Mouse (Mus musculus) intestine, postnatal 0 days (tissue): ENCODE measurements at regions not wholly inside any gene's neighbourhood (a gene's known extent, or its start where the extent isn't known, plus 50 kb on each side); places are given as distances from the start of the nearest gene placed in this dataset.
A peak's percentile ranks its signal among the peaks of the same experiment; 100 is the strongest.
"Not testable (repeated sequence)": the region's sequence is repeated elsewhere in the genome, so short reads cannot be mapped to it uniquely, and the experiment has no call there.

Source experiments
- ATAC-seq: fragments of 200-750 bp; cut with Nextera tagmentation; 2 replicates; pipeline ENCODE4 v1.8.0; 2017; ENCODE audit warnings: mild to moderate bottlenecking, moderate TSS enrichment, moderate library complexity
- H3K27ac ChIP-seq: fragments of 300-500 bp; sonication (generic); 2 replicates; pipeline ENCODE4 v1.5.1; 2014; ENCODE audit warnings: mild to moderate bottlenecking, low read depth, low read length, moderate library complexity
- H3K27me3 ChIP-seq: fragments of 300-500 bp; sonication (generic); replicated peaks from 2 replicates; pipeline ENCODE4 v1.6.1; 2014; ENCODE audit warnings: low read length, mixed read lengths; ENCODE audit not compliant: control insufficient read depth, insufficient read depth
- H3K36me3 ChIP-seq: fragments of 300-500 bp; sonication (generic); 2 replicates; pipeline ENCODE4 v1.6.1; 2014; ENCODE audit warnings: mild to moderate bottlenecking, moderate library complexity; ENCODE audit not compliant: control insufficient read depth, insufficient read depth
- H3K4me1 ChIP-seq: fragments of 300-500 bp; sonication (generic); replicated peaks from 2 replicates; pipeline ENCODE4 v1.6.1; 2014; ENCODE audit warnings: antibody characterized with exemption, low read length, mixed read lengths; ENCODE audit not compliant: control insufficient read depth, insufficient read depth
- H3K4me2 ChIP-seq: fragments of 300-500 bp; sonication (generic); replicated peaks from 2 replicates; pipeline ENCODE4 v1.6.1; 2014; ENCODE audit warnings: low read depth, mild to moderate bottlenecking, moderate library complexity
- H3K4me3 ChIP-seq: fragments of 300-500 bp; sonication (generic); 2 replicates; pipeline ENCODE4 v1.5.1; 2014; ENCODE audit warnings: low read depth, low read length
- H3K9ac ChIP-seq: fragments of 300-500 bp; sonication (generic); 2 replicates; pipeline ENCODE4 v1.6.1; 2014; ENCODE audit warnings: mild to moderate bottlenecking, low read depth, low read length
- H3K9me3 ChIP-seq: fragments of 300-500 bp; sonication (generic); 2 replicates; pipeline ENCODE4 v1.6.1; 2016; ENCODE audit warnings: mixed run types; ENCODE audit not compliant: control insufficient read depth
- CTCF ChIP-seq: sonication (generic); IDR thresholded peaks from 2 replicates; pipeline ENCODE4 v1.5.1; 2016; ENCODE audit warnings: low read depth, mild to moderate bottlenecking, control low read depth, antibody characterized with exemption, moderate library complexity
- WGBS: fragments of 180-500 bp; shearing (Covaris S2); extraction: QIAGEN DNeasy Blood & Tissue Kit; methylation state at CpG from one replicate; pipeline ENCODE4 v1.1.7; 2014; 5-methylcytosine and 5-hydroxymethylcytosine counted together

GRCm38 (mm10) chr6:50822236-50823151, 168.3 kb upstream of the Npvf start:
- H3K9ac ChIP-seq: no peak overlapping the region
- no peaks in the 10 kb centered on the region for H3K27me3 ChIP-seq
- no peak overlapping the region for H3K4me2 ChIP-seq
- H3K4me1 ChIP-seq: no peaks in the 10 kb centered on the region
- no peaks in the 10 kb centered on the region for H3K36me3 ChIP-seq
- no peak for ATAC-seq
- 64% methylated on average over 18 of the region's 18 CpGs for WGBS
- TF ChIP-seq CTCF: no peak
- H3K27ac ChIP-seq: no peak overlapping the region
- H3K4me3 ChIP-seq: no peak overlapping the region
- H3K9me3 ChIP-seq: no peaks in the 10 kb centered on the region

- Histone ChIP-seq H3K4me1 (no peaks in the 10 kb centered on the region), H3K27me3 (no peaks in the 10 kb centered on the region), H3K9me3 (no peaks in the 10 kb centered on the region), H3K4me2 (no peak overlapping the region), H3K9ac (no peak overlapping the region), H3K27ac (no peak overlapping the region), H3K4me3 (no peak overlapping the region), H3K36me3 (no peaks in the 10 kb centered on the region)
- no peak for ATAC-seq
- WGBS: 38% methylated on average over 18 of the region's 18 CpGs
- no peak for TF ChIP-seq CTCF
Measured at GRCm38 (mm10) chr6:50823220-50823910, 169.1 kb upstream of the Npvf start.

- no peak overlapping the region for H3K4me3 ChIP-seq
- H3K4me2 ChIP-seq: no peak overlapping the region
- TF ChIP-seq CTCF: no peak
- ATAC-seq: no peak
- no peaks in the 10 kb centered on the region for H3K9me3 ChIP-seq
- no peak overlapping the region for H3K27ac ChIP-seq
- H3K36me3 ChIP-seq: no peaks in the 10 kb centered on the region
- no peaks in the 10 kb centered on the region for H3K4me1 ChIP-seq
- WGBS: 67% methylated on average over 4 of the region's 4 CpGs
- no peak overlapping the region for H3K9ac ChIP-seq
- no peaks in the 10 kb centered on the region for H3K27me3 ChIP-seq
Measured at GRCm38 (mm10) chr6:50824466-50824865, 170.2 kb upstream of the Npvf start.

GRCm38 (mm10) chr6:50831725-50832124, 177.5 kb upstream of the Npvf start:
- TF ChIP-seq CTCF: peak; percentile 29; the same call in 1 of the 2 replicates
- Histone ChIP-seq H3K4me1 (no peaks in the 10 kb centered on the region), H3K36me3 (no peaks in the 10 kb centered on the region), H3K9me3 (no peaks in the 10 kb centered on the region), H3K27me3 (no peaks in the 10 kb centered on the region), H3K4me3 (no peak overlapping the region), H3K9ac (no peak overlapping the region), H3K4me2 (no peak overlapping the region), H3K27ac (no peak overlapping the region)
- 62% methylated on average over 5 of the region's 5 CpGs for WGBS
- no peak for ATAC-seq

GRCm38 (mm10) chr6:50835997-50836625, 181.9 kb upstream of the Npvf start:
- TF ChIP-seq CTCF: no peak
- Histone ChIP-seq H3K4me2 (no peak overlapping the region), H3K9me3 (no peaks in the 10 kb centered on the region), H3K9ac (no peak overlapping the region), H3K27me3 (no peaks in the 10 kb centered on the region), H3K27ac (no peak overlapping the region), H3K36me3 (no peaks in the 10 kb centered on the region), H3K4me3 (no peak overlapping the region), H3K4me1 (no peaks in the 10 kb centered on the region)
- 88% methylated on average over 6 of the region's 6 CpGs for WGBS
- ATAC-seq: no peak

GRCm38 (mm10) chr6:50840826-50841225, 186.6 kb upstream of the Npvf start:
- Histone ChIP-seq H3K4me1 (no peaks in the 10 kb centered on the region), H3K9me3 (no peaks in the 10 kb centered on the region), H3K27ac (no peak overlapping the region), H3K27me3 (no peaks in the 10 kb centered on the region), H3K36me3 (no peaks in the 10 kb centered on the region), H3K4me2 (no peak overlapping the region), H3K4me3 (no peak overlapping the region), H3K9ac (no peak overlapping the region)
- WGBS: 68% methylated on average over 9 of the region's 9 CpGs
- ATAC-seq: no peak
- TF ChIP-seq CTCF: no peak

GRCm38 (mm10) chr6:50845246-50845645, 191.0 kb upstream of the Npvf start:
- not testable (repeated sequence) for H3K27ac ChIP-seq, H3K4me2 ChIP-seq, H3K9me3 ChIP-seq, H3K36me3 ChIP-seq, H3K27me3 ChIP-seq, ATAC-seq, H3K4me1 ChIP-seq, H3K4me3 ChIP-seq, H3K9ac ChIP-seq
- WGBS: 83% methylated on average over 2 of the region's 2 CpGs
